ENCODE assay signal across 19 mouse cellular contexts in the genomic region with DNA sequence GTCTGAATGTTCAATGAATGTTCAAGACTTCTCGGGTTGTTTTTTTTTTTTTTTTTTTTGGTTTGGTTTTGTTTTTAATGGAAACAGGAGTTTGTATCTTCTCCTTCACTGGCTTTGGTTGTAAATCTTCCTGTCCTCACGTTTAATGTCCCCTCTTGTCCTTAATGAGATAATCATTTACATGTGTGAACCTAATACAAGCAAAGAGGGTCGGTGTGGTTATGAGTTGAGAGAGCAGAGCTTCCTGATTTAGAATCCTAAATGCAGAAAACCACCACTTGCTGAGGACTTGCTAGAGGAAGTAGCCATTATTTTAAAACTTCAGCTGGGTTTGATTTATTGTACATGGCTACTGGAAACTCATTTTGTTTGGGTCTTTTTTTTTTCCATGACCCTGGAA. TPM values are rescaled to one million over a fixed set of nuclear protein-coding genes. Genes with fewer than 3 reads are reported as not detected.
DNase-seq lines count a peak whose midpoint lies in the region; ATAC-seq and TF ChIP-seq lines count a peak whose summit lies in the region.
"Had no signal": no experiment of that assay in that cellular context is flagged by ENCODE, and none has a peak within 500 bp of the region (broad histone marks: within the 10 kb centered on the region; RNA-seq: fewer than 3 reads in every experiment).

No protein-coding gene starts in this region.

- H3K4me1 ChIP-seq in midbrain, postnatal 0 days (ENCODE audit: insufficient read depth, low read length) = no peaks in the 10 kb centered on the region

- no peak overlapping the region for H3K27ac ChIP-seq in midbrain, postnatal 0 days (ENCODE audit: low read depth, low read length)
- H3K27ac ChIP-seq: embryonic facial prominence, embryonic 13.5 days; forebrain, embryonic 12.5 days; heart, adult 2 months had no signal

- TF ChIP-seq CTCF in midbrain, postnatal 0 days (IDR thresholded peaks at IDR 0.05) = no peak

- no peaks in the 10 kb centered on the region for H3K9me3 ChIP-seq in midbrain, postnatal 0 days (ENCODE audit: low read length)
- H3K9me3 ChIP-seq: embryonic facial prominence, embryonic 13.5 days; forebrain, embryonic 12.5 days; heart, embryonic 12.5 days had no signal

- H3K27me3 ChIP-seq in midbrain, postnatal 0 days (ENCODE audit: insufficient read depth, low read length) = no peaks in the 10 kb centered on the region
- H3K27me3 ChIP-seq: heart, embryonic 12.5 days had no signal

- no peak overlapping the region for H3K4me3 ChIP-seq in midbrain, postnatal 0 days (ENCODE audit: low read depth, low read length)
- H3K4me3 ChIP-seq: embryonic facial prominence, embryonic 13.5 days; forebrain, embryonic 12.5 days; heart, adult 2 months; heart, embryonic 12.5 days had no signal

- ATAC-seq in activated CD4-positive, CD25-positive, alpha-beta regulatory T cell, adult 4 months = no peak
- ATAC-seq in midbrain, postnatal 0 days (ENCODE audit: low FRiP score) = no peak
- ATAC-seq: forebrain, embryonic 16.5 days; hindbrain, embryonic 16.5 days had no signal

- 66% methylated on average over 3 of the region's 3 CpGs for WGBS in midbrain, postnatal 0 days

- H3K4me2 ChIP-seq in midbrain, postnatal 0 days (ENCODE audit: low read depth, low read length, poor library complexity, severe bottlenecking) = no peak overlapping the region
- H3K4me2 ChIP-seq: embryonic facial prominence, embryonic 13.5 days; forebrain, embryonic 12.5 days; heart, embryonic 12.5 days had no signal

- H3K9ac ChIP-seq in midbrain, postnatal 0 days (replicated peaks; ENCODE audit: low read length, poor library complexity, severe bottlenecking) = no peak overlapping the region
- H3K9ac ChIP-seq: embryonic facial prominence, embryonic 13.5 days; forebrain, embryonic 12.5 days; heart, embryonic 12.5 days had no signal

- peak; percentile 34 for DNase-seq in embryo, embryonic 10 days (ENCODE audit: low spot score)
- DNase-seq in embryo, embryonic 9.5 days (ENCODE audit: extremely low spot score) = no peak
- DNase-seq in embryo, embryonic 10.5 days (ENCODE audit: low spot score) = peak; percentile 29
- DNase-seq in hindlimb bud, embryonic 11.5 days (ENCODE audit: extremely low spot score, low read depth, low spot score) = peak; percentile 92
- DNase-seq in midbrain, postnatal 0 days (ENCODE audit: low spot score) = no peak
- DNase-seq in thymus, adult 18-20 months = no peak
- DNase-seq: adrenal gland, adult 8-10 months; adrenal gland, postnatal 36 days; cerebellum, adult 2 months; cerebellum, postnatal 14 days; gastrocnemius, postnatal 14 days; heart, adult 2 months; kidney, adult 11 months had no signal

- H3K36me3 ChIP-seq in midbrain, postnatal 0 days (ENCODE audit: insufficient read depth, low read length) = no peaks in the 10 kb centered on the region
- H3K36me3 ChIP-seq: embryonic facial prominence, embryonic 13.5 days; forebrain, embryonic 12.5 days; heart, embryonic 12.5 days had no signal

RNA-seq across cellular contexts. Expression of gene Prkd3, which starts 2.1 kb away (rescaled TPM):
- polyA plus RNA-seq in activated CD4-positive, CD25-positive, alpha-beta regulatory T cell, adult 4 months (2017; shearing (Covaris generic)) = 1 to 10 TPM; 5.7 to 8.2 TPM
- total RNA-seq in midbrain, postnatal 0 days (2014; rRNA removed) = 15.5 and 20.1 TPM in 2 replicates
- 4.9 and 5.9 TPM in 2 replicates for polyA plus RNA-seq in midbrain, postnatal 0 days (2015; fragmentation: Nextera tagmentation; extraction: Ambion mirVana)

RNA-seq across cellular contexts. Expression of gene Qpct, which starts 29.0 kb away (rescaled TPM):
- 1 to 10 TPM; 2.1 to 3.7 TPM for polyA plus RNA-seq in activated CD4-positive, CD25-positive, alpha-beta regulatory T cell, adult 4 months (2017; shearing (Covaris generic))
- total RNA-seq in midbrain, postnatal 0 days (2014; rRNA removed) = 27.9 and 28.0 TPM in 2 replicates
- 30.2 and 35.7 TPM in 2 replicates for polyA plus RNA-seq in midbrain, postnatal 0 days (2015; fragmentation: Nextera tagmentation; extraction: Ambion mirVana)

Comparison
In these comparisons a context has a peak if more than half of its experiments do, and no peak if none do; other contexts are left out.
1. DNase-seq: peak in embryo, embryonic 10 days (single experiment), embryo, embryonic 10.5 days (single experiment) and hindlimb bud, embryonic 11.5 days (single experiment); none in embryo, embryonic 9.5 days (single experiment), midbrain, postnatal 0 days (single experiment) and thymus, adult 18-20 months (0 of 2).